Mouse (Mus musculus) lung, embryonic 15.5 days (tissue): ENCODE data around the gene Defb43. TPM values are rescaled to one million over a fixed set of nuclear protein-coding genes. Genes with fewer than 3 reads are reported as not detected.

ENCODE experiments used
- ATAC-seq: fragments of 200-750 bp; cut with Nextera tagmentation; 2 replicates; pipeline ENCODE4 v1.8.0; 2017; ENCODE audit warnings: moderate number of reproducible peaks, borderline replicate concordance; ENCODE audit not compliant: low FRiP score, low TSS enrichment; ENCODE audit errors: extremely low read depth
- H3K27ac ChIP-seq: fragments of 300-500 bp; sonication (generic); 2 replicates; pipeline ENCODE4 v1.5.1; 2015; ENCODE audit warnings: moderate library complexity, mild to moderate bottlenecking, inconsistent platforms
- H3K27me3 ChIP-seq: fragments of 300-500 bp; sonication (generic); 2 replicates; pipeline ENCODE4 v1.6.1; 2015; ENCODE audit warnings: inconsistent platforms
- H3K36me3 ChIP-seq: fragments of 300-500 bp; sonication (generic); 2 replicates; pipeline ENCODE4 v1.6.1; 2015; ENCODE audit warnings: inconsistent platforms
- H3K4me1 ChIP-seq: fragments of 300-500 bp; sonication (generic); 2 replicates; pipeline ENCODE4 v1.6.1; 2015; ENCODE audit warnings: inconsistent platforms
- H3K4me2 ChIP-seq: fragments of 300-500 bp; sonication (generic); 2 replicates; pipeline ENCODE4 v1.6.1; 2015; ENCODE audit warnings: inconsistent platforms, mild to moderate bottlenecking, moderate library complexity
- H3K4me3 ChIP-seq: fragments of 300-500 bp; sonication (generic); 2 replicates; pipeline ENCODE4 v1.5.1; 2015; ENCODE audit warnings: mild to moderate bottlenecking, inconsistent platforms
- H3K9ac ChIP-seq: fragments of 300-500 bp; sonication (generic); 2 replicates; pipeline ENCODE4 v1.6.1; 2015; ENCODE audit warnings: inconsistent platforms
- H3K9me3 ChIP-seq: fragments of 300-500 bp; sonication (generic); 2 replicates; pipeline ENCODE4 v1.6.1; 2016; ENCODE audit warnings: inconsistent platforms
- WGBS: fragments of 180-500 bp; shearing (Covaris S2); methylation state at CpG from one replicate; pipeline ENCODE4 v1.1.7; 2015; 5-methylcytosine and 5-hydroxymethylcytosine counted together
- polyA plus RNA-seq: library from polyadenylated mRNA; unstranded; fragments of >200 nt; fragmentation: Nextera tagmentation; extraction: Ambion mirVana; gene quantifications from 2 replicates; pipeline ENCODE4 v1.2.1, GENCODE M21; 2015

Gene Defb43
- polyA plus RNA-seq, 1 experiment from 2014 or later = not detected

DNA sequence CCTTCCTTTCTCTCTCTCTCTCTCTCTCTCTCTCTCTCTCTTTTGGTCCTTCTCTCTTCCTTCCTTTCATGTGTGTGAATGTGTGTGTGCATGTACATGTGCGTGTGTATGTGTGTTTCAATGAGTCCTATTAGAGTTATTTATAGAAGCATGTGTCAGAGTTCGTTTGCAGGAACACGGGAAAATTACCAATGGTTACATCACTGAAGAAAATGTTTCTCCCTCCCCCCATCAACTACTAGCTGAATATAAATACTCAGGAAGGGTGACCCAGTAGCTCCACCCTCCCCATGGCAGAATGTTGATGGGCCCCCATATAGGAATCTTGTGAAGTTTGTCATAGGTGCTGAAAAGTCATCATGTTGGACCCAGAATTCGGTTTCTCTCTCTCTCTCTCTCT lies 1.5 kb downstream of the Defb43 start:
- no peak overlapping the region for H3K9ac ChIP-seq
- WGBS = 69% methylated on average over 4 of the region's 4 CpGs
- no peak for ATAC-seq

DNA sequence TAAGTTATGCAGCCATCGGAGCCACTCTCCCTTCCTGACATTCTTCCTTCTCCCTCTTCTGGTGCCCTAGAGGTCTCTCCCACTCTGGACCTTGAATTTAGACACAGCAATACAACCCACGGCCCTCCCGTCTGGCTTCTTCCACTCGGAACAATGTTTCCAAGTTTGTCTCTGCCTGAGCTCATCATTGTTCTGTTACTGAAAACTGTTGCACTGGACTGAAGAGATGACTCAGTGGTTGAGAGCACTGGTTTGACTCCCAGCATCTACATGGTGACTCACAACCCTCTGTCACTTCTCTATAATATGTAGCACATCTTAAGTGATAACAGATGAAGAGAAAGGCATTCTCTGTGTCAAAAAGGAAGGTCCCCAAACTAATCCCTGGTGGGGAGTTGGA lies 3.1 kb downstream of the Defb43 start:
- Histone ChIP-seq H3K4me1 (no peaks in the 10 kb centered on the region), H3K27ac (no peak overlapping the region)

More for the DNA sequence above, 1.5 kb downstream of the Defb43 start:
- H3K36me3 ChIP-seq = no peaks in the 10 kb centered on the region
- no peaks in the 10 kb centered on the region for H3K27me3 ChIP-seq
- no peak overlapping the region for H3K4me2 ChIP-seq
- no peaks in the 10 kb centered on the region for H3K9me3 ChIP-seq
- H3K4me3 ChIP-seq = no peak overlapping the region
- H3K4me1 ChIP-seq = no peaks in the 10 kb centered on the region
- no peak overlapping the region for H3K27ac ChIP-seq

GRCm38 (mm10) chr14:63020524-63021156 lies 9.1 kb downstream of the Defb43 start:
- no peak for ATAC-seq

More for the DNA sequence above, 3.1 kb downstream of the Defb43 start:
- 85% methylated on average over 4 of the region's 4 CpGs for WGBS
- H3K36me3 ChIP-seq = no peaks in the 10 kb centered on the region
- no peaks in the 10 kb centered on the region for H3K27me3 ChIP-seq
- no peaks in the 10 kb centered on the region for H3K9me3 ChIP-seq
- H3K9ac ChIP-seq = no peak overlapping the region
- ATAC-seq = no peak
- H3K4me3 ChIP-seq = no peak overlapping the region
- no peak overlapping the region for H3K4me2 ChIP-seq

DNA sequence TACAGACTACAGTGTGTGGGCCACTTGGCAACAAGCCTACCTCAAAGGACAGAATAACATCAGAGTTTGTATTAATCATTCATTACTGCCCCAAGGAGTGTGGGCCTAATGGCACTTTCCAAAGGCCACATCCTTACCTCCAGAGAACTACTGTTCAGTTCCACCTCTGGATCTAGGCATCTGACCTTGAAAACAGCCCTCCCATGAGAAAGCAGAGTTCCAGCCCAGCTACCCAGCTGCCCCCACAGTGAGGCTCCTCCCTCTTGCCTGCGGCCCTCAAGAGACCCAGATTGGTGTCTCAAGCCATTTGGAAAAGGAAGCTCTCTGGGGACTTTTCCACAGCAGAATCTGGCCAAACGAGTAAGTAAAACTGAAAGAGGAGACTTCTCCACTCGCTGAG lies 35.1 kb downstream of the Defb43 start, which contains the start of gene Defb42:
Gene Defb42, plus strand, starts transcription at position 301 of the 400 bp plus-strand sequence.
- H3K9ac ChIP-seq = no peak within 1 kb of the TSS
- ATAC-seq = no peak
- no peaks in the 10 kb centered on the region for H3K4me1 ChIP-seq
- WGBS = 58% methylated on average over 3 of the region's 3 CpGs
- no peaks in the 10 kb centered on the region for H3K27me3 ChIP-seq
- H3K9me3 ChIP-seq = no peaks in the 10 kb centered on the region
- no peak within 1 kb of the TSS for H3K4me3 ChIP-seq
- no peak within 1 kb of the TSS for H3K27ac ChIP-seq
- no peaks in the 10 kb centered on the region for H3K36me3 ChIP-seq
- no peak within 1 kb of the TSS for H3K4me2 ChIP-seq

More at GRCm38 (mm10) chr14:63020524-63021156, 9.1 kb downstream of the Defb43 start:
- H3K9ac ChIP-seq = no peak overlapping the region
- 51% methylated on average over 6 of the region's 6 CpGs for WGBS
- no peak overlapping the region for H3K4me3 ChIP-seq
- H3K9me3 ChIP-seq = no peaks in the 10 kb centered on the region
- no peaks in the 10 kb centered on the region for H3K36me3 ChIP-seq
- no peaks in the 10 kb centered on the region for H3K4me1 ChIP-seq
- H3K27ac ChIP-seq = no peak overlapping the region
- H3K4me2 ChIP-seq = no peak overlapping the region
- no peaks in the 10 kb centered on the region for H3K27me3 ChIP-seq

DNA sequence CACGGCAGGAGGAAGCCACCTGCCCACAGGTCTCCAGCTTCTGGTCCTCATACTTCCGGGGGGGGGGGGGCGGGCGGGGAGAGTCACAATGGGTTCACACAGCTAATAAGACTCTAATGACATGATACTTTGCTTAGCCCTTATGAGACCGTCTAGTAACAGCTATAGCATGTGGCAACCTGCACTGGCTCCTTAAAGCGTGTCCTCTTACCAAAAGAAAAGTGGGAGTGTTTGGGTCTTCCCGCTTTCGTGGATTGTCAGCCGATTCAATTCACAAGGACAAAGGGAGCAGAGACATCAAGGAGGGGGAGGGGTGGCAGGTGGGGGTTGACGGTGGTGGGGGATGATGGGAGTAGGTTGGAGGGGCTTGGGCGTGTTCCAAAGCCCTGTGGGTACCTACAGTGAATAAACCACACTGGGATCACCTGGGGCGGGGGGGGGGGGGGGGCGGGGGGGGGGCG lies 38.4 kb downstream of the Defb43 start, which contains the start of gene Defb30:
Gene Defb30, minus strand, starts transcription at position 51 of the 461 bp plus-strand sequence.
- 73% methylated on average over 13 of the region's 14 CpGs for WGBS
- Histone ChIP-seq H3K9ac (no peak within 1 kb of the TSS), H3K36me3 (no peaks in the 10 kb centered on the region), H3K4me2 (no peak within 1 kb of the TSS), H3K9me3 (no peaks in the 10 kb centered on the region), H3K4me1 (no peaks in the 10 kb centered on the region), H3K27me3 (no peaks in the 10 kb centered on the region), H3K27ac (no peak within 1 kb of the TSS), H3K4me3 (no peak within 1 kb of the TSS)
- ATAC-seq = no peak

DNA sequence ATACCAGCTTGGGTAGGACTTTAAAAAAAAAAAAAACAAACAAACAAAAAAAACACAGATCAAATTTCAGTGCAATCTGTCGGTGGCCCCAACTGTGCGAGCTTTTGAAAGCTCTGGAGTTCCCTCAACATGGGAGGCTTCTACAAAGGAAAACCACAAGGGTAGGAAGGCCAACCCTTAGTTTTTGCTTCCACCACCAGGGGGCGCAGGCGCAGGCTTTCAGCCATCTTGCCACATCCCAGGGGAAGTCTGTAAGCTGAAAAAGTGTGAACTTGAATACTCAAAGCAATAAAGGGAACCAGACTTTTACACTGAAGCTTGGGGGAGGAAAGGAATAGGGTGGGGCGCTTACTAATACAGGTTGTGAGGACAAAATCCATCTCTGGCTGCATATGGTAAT lies 39.2 kb downstream of the Defb43 start:
- no peak overlapping the region for H3K4me2 ChIP-seq
- no peak overlapping the region for H3K27ac ChIP-seq
- ATAC-seq = no peak
- no peak overlapping the region for H3K4me3 ChIP-seq
- H3K9ac ChIP-seq = no peak overlapping the region
- no peaks in the 10 kb centered on the region for H3K4me1 ChIP-seq
- H3K36me3 ChIP-seq = no peaks in the 10 kb centered on the region
- H3K9me3 ChIP-seq = no peaks in the 10 kb centered on the region
- no peaks in the 10 kb centered on the region for H3K27me3 ChIP-seq
- 36% methylated on average over 5 of the region's 5 CpGs for WGBS

DNA sequence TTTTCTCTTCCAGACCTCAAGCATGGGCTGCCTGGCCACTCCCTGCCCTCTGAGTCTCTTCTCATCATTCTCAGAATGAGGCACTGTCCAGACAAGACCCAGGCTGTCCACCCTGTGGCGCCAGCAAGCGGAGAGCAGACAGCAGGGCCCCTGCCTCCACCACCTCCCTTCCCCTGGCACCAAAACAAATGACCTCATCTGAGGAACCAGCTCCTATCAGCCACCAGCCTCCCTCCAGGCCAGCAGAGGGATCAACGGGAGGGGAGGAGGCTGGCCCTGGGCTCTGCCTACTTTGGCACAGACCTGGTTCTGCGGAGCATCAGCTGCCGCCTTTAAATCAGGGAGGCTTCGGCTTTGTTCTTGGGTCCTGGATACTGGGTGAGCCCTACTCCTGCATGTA lies 43.2 kb downstream of the Defb43 start:
- Histone ChIP-seq H3K4me3 (no peak overlapping the region), H3K27me3 (no peaks in the 10 kb centered on the region), H3K9ac (no peak overlapping the region), H3K4me2 (no peak overlapping the region), H3K9me3 (no peaks in the 10 kb centered on the region), H3K36me3 (no peaks in the 10 kb centered on the region), H3K4me1 (no peaks in the 10 kb centered on the region), H3K27ac (no peak overlapping the region)
- ATAC-seq = peak; percentile 67
- 27% methylated on average over 6 of the region's 6 CpGs for whole genome bisulfite sequencing

- H3K27ac ChIP-seq = no peak overlapping the region
- no peaks in the 10 kb centered on the region for H3K27me3 ChIP-seq
- no peak for ATAC-seq
- H3K9me3 ChIP-seq = no peaks in the 10 kb centered on the region
- no peak overlapping the region for H3K4me3 ChIP-seq
- WGBS = 63% methylated on average over 10 of the region's 10 CpGs
- no peaks in the 10 kb centered on the region for H3K36me3 ChIP-seq
- H3K9ac ChIP-seq = no peak overlapping the region
- no peak overlapping the region for H3K4me2 ChIP-seq
- H3K4me1 ChIP-seq = no peaks in the 10 kb centered on the region
Observed at GRCm38 (mm10) chr14:63060361-63060760, 48.8 kb downstream of the Defb43 start.

DNA sequence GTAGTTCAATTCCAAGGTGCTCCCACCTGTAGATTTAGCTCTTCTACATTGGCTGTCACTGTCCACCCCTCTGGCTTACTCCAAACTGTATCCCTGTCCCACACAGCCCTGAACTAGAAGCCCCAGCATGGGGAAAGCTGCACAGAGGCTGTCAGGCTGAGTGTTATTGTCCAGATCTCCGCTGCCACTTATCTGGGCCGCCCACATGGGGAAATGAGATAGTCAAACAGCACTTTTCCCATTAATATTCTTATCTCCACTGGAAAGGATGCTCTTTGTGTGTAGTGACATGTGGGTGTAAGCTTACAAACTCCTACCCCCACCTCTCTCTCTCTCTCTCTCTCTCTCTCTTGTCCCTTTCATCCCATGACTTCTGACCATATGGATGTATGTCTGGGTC lies 50.6 kb downstream of the Defb43 start:
- no peak overlapping the region for H3K4me2 ChIP-seq
- 56% methylated on average over 2 of the region's 2 CpGs for WGBS
- H3K27ac ChIP-seq = no peak overlapping the region
- H3K4me1 ChIP-seq = no peaks in the 10 kb centered on the region
- H3K27me3 ChIP-seq = no peaks in the 10 kb centered on the region
- ATAC-seq = no peak
- H3K9me3 ChIP-seq = no peaks in the 10 kb centered on the region
- no peak overlapping the region for H3K9ac ChIP-seq
- no peak overlapping the region for H3K4me3 ChIP-seq
- H3K36me3 ChIP-seq = no peaks in the 10 kb centered on the region

DNA sequence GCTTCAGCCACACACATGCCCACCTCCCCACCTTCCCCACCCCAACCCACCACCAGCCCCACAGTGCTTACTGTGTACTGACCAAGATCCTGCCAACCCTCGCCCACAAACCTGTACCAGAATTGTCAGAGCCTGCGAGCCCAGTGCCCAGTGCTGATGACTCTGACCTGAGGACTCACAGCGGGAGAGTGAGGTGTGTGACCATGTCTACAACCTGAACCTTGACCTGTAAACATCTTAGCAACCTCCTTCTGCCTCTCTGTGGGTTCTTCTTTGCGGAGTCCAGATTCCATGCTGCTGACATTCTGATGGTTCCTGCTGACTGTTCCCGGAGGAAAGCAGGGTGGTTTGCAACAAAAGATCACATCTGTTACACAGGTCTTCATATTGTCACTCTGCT lies 53.8 kb downstream of the Defb43 start:
- no peak overlapping the region for H3K4me3 ChIP-seq
- H3K27me3 ChIP-seq = peaks cover 10% of the 10 kb centered on the region; the same call in 1 of the 2 replicates
- H3K4me1 ChIP-seq = no peaks in the 10 kb centered on the region
- H3K4me2 ChIP-seq = no peak overlapping the region
- no peak overlapping the region for H3K9ac ChIP-seq
- ATAC-seq = no peak
- H3K9me3 ChIP-seq = no peaks in the 10 kb centered on the region
- 67% methylated on average over 5 of the region's 5 CpGs for WGBS
- no peak overlapping the region for H3K27ac ChIP-seq
- H3K36me3 ChIP-seq = no peaks in the 10 kb centered on the region

GRCm38 (mm10) chr14:63066630-63067310 lies 55.2 kb downstream of the Defb43 start:
- Histone ChIP-seq H3K27ac (no peak overlapping the region), H3K27me3 (peaks cover 13% of the 10 kb centered on the region), H3K4me1 (no peaks in the 10 kb centered on the region), H3K4me2 (no peak overlapping the region), H3K9ac (no peak overlapping the region), H3K36me3 (no peaks in the 10 kb centered on the region), H3K9me3 (no peaks in the 10 kb centered on the region), H3K4me3 (no peak overlapping the region)
- 23% methylated on average over 16 of the region's 16 CpGs for WGBS
- ATAC-seq = no peak; the same call in 1 of the 2 replicates
